Mouse (Mus musculus): ENCODE results near the gene Cdx2.

Gene Cdx2

DNA sequence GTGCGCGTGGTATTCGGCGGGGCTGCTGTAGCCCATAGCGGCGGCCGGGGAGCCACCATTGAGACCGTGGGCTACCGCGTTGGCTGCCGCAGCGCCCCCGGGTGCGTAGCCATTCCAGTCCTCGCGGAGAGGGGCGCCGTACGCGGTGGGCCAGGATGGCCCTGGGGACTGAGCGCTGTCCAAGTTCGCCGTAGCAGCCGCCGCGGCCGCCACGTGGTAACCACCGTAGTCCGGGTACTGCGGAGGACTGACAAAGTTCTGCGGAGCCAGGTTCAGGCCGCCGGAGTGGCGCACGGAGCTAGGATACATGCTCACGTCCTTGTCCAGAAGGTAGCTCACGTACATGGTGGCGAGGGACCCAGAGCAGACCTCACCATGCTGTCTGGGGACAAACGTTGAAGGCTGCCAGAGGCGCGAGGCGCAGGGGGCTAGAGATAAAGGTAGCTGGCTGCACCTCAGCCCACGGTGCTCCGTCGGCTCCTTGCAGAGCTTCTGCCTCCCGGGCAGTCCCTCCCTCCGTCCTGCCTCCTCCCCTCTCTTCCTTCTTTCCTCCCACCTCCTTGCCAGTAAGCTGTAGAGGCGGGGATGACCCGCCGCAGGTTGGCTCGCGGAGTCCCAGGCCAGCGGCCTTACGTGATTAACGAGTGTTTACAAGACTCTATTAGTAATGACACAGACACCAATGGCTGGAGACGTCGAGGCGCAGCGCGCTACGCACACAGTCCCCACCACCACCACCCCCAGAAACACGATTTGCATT lies at the start of gene Cdx2:
Cdx2 (minus strand) TSS at position 633 of the 760 bp plus-strand sequence.
- DNase-seq (ENCODE audit: low read depth) = no peak

DNA sequence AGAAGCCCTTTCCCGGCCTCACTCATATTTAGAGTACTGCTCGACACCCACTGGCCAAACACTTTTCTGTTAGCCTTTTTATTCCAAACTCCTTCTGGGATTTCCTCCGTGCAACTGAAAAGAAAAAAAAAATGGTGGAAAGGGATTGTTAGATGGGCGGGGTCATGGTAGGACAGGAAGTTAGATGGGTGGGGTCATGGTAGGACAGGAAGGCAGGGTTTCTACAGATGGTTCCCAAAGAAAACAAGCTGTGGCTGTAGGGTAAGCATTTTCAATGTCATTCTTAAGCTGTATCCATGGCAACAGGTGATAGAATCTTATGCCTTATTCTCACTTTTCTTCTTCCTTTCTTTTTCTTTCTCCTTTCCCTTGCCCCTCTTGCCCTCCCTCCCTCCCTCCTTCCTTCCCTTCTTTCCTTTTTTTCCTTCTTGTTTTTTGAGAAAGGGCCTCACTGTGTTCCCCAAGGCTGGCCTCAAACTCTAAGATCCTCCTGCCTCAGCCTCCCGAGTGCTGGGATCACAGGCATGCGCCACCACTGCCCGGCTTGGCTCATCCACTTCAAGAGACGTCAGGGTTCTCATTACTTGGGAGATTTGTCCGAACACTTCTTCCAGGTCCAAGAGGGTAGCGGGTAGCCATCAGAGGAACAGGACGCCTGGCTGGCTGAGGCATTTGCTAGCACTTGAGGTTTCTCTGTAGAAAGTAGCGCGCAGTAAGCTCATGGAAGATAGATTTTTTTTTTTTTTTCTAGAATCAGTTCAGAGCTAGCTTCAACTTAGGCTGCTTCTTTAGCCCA lies 49.4 kb upstream of the Cdx2 start:
- no peak for DNase-seq (ENCODE audit: low read depth)

DNA sequence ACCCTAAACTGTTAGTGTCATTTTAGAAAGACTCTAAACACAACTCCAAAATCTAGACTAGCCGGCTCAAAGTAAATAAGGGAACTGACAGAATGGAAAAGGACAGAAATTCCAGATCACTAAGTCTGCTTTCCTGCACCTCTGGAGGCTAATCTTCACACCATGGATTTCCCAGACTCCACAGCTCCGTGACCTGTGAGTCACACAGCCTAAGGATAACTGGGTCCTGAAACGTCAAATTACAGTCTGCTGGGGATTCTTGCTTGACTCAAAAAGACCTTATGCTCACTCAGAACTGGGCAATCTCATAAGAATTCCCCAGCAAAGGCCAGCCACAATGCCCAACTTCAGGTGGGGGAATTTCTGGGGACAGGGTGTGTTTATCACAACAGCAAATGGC lies 48.7 kb upstream of the Cdx2 start:
- no peak for DNase-seq (ENCODE audit: low read depth)

DNA sequence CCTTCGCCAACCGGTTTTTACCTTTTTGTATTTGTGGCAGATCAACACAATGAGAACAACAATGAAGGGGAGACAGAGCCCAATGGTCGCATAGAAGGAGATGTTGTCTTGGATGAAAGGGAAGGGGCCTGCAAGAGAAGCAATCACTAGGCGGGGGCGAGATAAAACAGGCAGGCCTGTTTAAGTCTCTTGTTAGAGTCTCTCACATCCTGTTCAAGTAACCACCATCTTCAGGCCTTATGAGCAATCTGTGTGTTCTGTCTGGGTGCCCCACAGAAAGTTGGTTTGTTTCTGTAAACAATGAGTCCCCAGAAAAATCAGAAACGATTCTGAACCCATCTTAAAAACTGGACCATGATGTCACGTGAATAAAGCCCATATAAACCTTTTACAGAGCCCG lies 47.9 kb upstream of the Cdx2 start:
- no peak for DNase-seq (ENCODE audit: low read depth)

DNA sequence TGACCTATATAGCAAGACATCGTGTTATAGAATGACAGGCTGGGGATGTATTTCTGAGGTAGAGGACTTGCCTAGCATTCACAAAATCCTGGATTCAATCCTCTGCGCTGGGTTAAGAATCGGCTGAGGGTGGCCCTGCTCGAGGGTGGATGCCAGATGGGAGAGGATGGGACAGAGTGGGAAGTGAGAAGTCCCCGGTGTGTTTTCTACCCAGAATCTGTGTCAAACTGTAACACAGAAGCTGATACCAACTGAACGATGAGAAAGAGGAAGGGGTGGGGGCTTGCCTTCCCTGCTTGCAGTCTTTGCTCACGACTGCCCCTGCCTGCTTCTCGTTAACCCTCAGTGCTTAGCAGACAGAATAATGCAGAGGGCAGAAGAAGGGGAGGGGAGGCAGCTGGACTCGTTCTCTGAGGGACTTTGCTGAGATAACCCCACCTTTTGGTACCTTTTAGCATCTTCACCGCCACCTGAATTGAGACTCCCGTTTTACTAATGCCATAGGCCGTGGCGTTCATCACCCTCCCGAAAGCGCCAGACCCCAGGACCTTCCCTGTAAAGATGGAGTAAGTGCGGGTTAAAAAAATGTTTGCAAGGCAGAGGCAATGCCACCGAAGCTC lies 47.2 kb upstream of the Cdx2 start:
- DNase-seq (ENCODE audit: low read depth) = no peak

DNA sequence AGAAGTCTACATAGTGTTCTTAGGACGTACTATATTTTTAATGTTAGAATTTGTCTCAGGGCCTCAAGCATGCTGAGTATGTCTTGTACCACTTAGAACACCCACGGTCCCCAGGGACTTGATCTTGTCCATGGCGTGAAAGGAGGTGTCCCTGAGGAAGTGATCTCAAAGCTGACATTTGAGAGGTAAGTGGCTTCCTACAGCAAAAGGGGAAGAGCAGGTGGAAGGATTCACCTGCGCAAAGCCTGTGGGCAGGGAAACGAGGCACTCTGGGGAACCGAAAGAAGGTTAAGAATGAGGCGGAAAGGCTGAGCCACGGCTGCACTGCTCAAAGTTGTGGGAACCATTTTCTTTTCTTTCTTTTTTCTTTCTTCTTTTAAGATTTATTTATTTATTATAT lies 44.9 kb upstream of the Cdx2 start:
- no peak for DNase-seq (ENCODE audit: low read depth)

DNA sequence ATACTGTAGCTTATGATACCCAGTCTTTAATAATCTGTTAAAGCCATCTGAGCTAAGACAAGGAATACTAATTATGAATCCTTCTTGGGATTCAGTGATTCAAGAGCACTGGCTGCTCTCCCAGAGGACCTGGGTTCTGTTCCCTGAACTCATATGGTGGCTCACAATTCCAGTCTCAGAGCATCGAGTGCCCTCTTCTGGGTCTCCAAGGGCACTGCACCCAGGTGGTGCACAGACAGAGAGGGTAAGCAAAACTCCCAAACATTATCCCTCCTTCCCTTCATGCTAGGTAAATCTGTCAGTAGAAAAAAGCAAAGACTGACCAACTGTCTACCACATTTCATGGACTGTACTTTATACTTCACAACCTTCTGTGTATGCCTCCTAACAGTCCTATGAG lies 38.9 kb upstream of the Cdx2 start:
- no peak for DNase-seq (ENCODE audit: low read depth)

DNA sequence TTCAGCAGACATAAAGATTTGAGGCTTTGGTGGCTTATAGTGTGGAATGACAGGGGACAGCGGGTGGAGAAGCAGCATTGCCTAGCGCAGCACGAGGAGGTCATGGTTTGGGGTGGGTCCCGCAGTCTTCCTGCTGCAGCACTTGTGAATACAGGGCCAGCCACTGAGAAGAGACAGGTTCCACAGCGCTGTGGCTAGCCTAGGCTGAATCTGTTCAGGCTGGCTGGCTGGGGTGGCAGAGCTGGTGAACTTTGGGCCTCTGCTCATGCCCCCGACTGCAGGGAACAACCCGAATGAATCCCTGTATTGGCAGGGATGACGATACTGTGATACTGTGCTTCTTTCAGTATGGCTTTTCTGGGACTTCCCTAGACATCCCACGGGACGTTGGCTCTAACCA lies 36.8 kb upstream of the Cdx2 start:
- DNase-seq (ENCODE audit: low read depth) = no peak

DNA sequence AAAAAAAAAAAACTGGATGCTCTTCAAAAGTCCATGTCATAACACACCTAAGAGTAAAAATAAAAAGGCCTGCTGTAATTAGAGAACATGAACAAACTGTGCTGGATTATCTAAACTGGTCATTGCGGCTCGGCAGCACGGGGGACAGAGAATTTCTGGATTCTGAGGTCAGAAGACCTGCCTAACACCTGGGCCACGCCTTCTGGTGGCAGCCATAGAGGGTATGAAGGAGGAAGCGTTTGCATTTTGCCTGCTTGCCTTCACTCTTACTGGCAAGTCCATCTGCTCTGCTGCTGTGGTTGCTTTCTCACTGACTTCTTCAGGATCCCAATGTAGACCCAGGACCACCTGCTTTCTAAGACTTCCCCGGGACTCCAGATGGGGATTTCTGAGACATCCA lies 35.8 kb upstream of the Cdx2 start:
- DNase-seq (ENCODE audit: low read depth) = no peak

GRCm38 (mm10) chr5:147340741-147341414 lies 33.8 kb upstream of the Cdx2 start:
- DNase-seq (ENCODE audit: low read depth) = peak; percentile 63

- no peak for DNase-seq (ENCODE audit: low read depth)
Measured at GRCm38 (mm10) chr5:147339560-147339959, 32.5 kb upstream of the Cdx2 start.

DNA sequence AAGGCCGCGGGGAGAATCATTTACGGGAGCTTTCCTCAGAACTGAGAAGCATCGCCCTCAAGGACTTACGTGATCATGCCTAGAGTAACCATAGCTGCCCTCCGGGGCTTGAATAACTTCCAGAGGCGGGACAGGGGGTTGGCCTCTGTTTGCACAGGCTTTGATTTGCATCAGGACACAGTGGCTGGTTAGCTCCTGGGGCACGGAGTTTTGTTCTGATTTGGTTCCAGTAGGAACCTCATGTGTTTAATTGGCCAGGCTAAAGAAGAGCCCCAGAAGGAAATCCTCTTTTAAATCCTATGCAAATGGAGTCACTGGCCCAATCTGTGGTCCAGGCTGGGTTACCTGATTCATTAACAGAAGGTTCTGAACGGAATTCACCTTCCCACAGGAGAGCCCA lies 31.9 kb upstream of the Cdx2 start:
- no peak for DNase-seq (ENCODE audit: low read depth)

DNA sequence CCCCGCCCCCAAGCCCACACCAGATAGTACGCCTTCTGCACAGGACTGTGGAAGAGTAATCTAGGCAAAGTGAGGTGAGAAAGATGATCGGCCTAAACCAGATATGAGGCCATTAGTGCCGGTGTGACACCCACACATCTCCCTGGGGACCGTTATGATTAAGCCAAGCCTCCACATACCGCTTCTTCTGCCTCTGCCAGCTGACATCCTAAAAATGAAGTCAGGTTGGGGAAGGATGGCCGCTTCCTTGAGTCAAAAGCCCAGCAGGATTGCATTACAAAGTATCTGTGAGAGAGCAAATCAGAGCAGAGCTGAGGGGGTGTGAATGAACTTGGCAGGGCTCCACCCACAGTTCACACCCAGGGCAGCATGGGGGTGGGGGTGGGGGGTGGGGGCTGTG lies 25.6 kb upstream of the Cdx2 start:
- DNase-seq (ENCODE audit: low read depth) = no peak

DNA sequence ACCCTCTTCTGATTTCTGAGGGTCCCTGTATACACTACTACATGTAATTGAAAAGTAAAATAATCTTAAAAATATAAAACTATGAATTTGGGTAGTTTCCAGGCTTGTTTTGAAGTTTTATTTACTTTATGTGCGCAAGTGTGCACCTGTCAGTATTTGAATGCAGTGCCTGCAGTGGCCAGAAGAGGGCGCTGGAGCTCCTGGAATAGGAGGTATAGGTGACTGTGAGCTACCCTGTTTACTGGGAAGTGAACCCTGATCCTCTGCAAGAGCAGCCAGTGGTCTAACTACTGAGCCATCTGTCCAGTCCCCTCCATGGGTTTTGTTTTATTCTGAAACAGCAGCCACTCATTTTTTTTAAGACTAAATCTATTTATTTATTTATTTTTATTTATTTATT lies 24.5 kb upstream of the Cdx2 start:
- DNase-seq (ENCODE audit: low read depth) = peak; percentile 59

DNA sequence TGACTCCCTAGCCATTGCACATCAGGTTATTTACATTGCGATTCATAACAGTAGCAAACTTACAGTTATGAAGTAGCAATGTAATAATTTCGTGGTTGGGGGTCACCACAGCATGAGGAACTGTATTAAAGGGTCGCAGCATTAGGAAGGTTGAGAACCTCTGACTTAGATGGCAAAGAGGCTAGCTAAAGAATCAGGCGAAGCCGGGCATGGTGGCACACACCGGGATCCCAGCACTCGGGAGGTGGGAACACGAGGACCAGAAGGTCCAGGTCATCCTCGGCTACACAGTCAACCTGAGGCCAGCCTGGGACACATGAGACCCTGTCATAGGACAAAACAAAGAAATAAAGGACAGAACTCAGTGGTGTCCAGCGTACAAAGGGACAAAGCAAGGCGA lies 22.9 kb upstream of the Cdx2 start:
- no peak for DNase-seq (ENCODE audit: low read depth)

GRCm38 (mm10) chr5:147327636-147328035 lies 20.6 kb upstream of the Cdx2 start:
- DNase-seq (ENCODE audit: low read depth) = no peak

DNA sequence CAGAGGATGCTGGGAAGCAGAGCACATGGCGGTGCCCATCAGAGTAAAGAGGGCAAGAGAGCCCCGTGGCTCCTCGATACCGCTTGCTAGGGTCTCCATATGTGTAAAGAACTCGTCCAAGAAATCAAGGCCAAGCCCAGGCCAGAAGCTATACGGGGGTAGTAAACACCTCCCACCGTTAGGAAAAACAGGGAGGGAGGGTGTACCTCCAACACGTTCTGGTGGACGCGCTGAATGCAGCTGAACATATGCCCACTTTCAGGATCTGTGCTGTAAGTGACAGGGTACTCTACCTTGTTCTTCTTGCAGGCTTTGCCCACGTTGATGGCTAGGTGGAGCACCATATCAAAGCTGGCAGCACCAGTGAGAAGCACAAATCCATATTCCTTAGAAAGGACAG lies 18.9 kb upstream of the Cdx2 start:
- DNase-seq (ENCODE audit: low read depth) = no peak

DNA sequence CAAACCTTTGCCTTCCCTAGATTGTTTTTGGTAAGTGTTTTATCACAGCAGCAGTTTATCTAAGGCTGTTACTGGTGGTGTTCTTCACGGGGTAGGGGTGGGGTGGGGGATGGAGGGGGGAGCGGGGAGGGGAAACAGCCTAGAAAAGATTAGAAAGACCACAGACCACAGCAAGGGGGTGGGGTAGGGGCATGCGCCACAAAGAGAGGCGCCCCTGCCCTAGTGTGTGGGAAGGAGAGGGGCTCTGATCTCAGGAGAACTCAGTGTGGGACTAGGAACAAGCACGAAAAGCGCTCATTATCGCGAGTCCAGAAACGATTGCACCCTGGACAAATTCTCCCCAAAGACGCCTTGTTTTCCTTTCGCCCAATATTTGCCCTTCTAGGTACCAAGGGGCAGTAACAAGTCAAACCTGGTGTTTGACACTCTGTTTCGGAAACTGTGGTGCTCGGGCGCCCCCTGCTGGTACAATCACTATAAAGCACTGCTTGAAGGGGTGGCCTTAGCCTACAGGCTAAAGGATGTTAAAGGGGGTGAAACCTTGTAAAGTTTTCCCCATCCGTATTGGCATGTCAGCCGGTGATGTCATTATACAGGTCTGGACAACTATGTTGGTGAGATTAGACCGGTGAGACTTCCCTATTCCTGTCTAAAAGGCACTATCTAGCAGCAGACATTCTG lies 16.3 kb upstream of the Cdx2 start:
- DNase-seq (ENCODE audit: low read depth) = peak; percentile 78

- no peak for DNase-seq (ENCODE audit: low read depth)
Measured at GRCm38 (mm10) chr5:147322183-147322582, 15.1 kb upstream of the Cdx2 start, which contains the start of gene Urad. TSS of gene Urad (minus strand) at chr5:147322440.

- no peak for DNase-seq (ENCODE audit: low read depth)
Measured at GRCm38 (mm10) chr5:147319653-147320052, 12.6 kb upstream of the Cdx2 start.

DNA sequence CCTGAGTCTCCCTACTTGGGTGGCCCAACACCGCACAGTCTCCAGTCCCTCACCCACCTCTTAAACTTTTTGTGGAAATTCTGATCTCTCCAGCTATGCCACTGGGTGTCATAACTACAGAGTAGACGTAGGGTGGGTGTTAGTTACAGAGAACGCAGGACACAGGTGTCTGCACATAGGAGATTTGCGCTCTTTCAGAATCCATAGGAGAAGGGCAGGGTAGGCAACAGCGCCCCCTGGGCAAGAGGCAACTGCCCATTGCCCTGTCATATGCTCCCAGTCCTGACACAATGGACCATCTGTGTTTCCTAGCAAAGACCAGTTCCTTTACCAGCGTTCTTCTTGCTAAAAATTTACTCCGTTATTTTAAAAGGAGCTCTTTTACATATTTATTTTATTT lies 10.9 kb upstream of the Cdx2 start:
- DNase-seq (ENCODE audit: low read depth) = no peak

- no peak for DNase-seq (ENCODE audit: low read depth)
Measured at GRCm38 (mm10) chr5:147317321-147317720, 10.3 kb upstream of the Cdx2 start.

All from c-Kit-positive CD71-negative TER-119-negative erythroid progenitor cells, embryonic 14.5 days (primary cell).